In genomic region chr19:5108271-5108575, GRCm38 (mm10) we compare ENCODE assay signal across 10 mouse cellular contexts. TPM values are rescaled to one million over a fixed set of nuclear protein-coding genes. Genes with fewer than 3 reads are reported as not detected.
A peak's percentile ranks its signal among the peaks of the same experiment; 100 is the strongest.
DNase-seq lines count a peak whose midpoint lies in the region; ATAC-seq and TF ChIP-seq lines count a peak whose summit lies in the region.
"Had no signal": no experiment of that assay in that cellular context is flagged by ENCODE, and none has a peak within 500 bp of the region (broad histone marks: within the 10 kb centered on the region; RNA-seq: fewer than 3 reads in every experiment).

No protein-coding gene starts in this region.

- no peak for TF ChIP-seq EP300 in liver, embryonic 14.5 days (IDR thresholded peaks at IDR 0.05; ENCODE audit: low read depth)

- WGBS in hindbrain, embryonic 12.5 days = 27% methylated on average over 5 of the region's 5 CpGs
- WGBS in liver, embryonic 14.5 days (ENCODE audit: insufficient replicate concordance) = 31% methylated on average over 5 of the region's 5 CpGs

- no peak for TF ChIP-seq POLR2A in testis, adult 2 months (IDR thresholded peaks at IDR 0.05; ENCODE audit: control insufficient read depth, low read depth, low read length)

- no peak overlapping the region; the same call in 1 of the 2 replicates for H3K27ac ChIP-seq in ES-E14 (ENCODE audit: insufficient read depth, low read depth, low read length, poor library complexity, severe bottlenecking)
- no peak overlapping the region for H3K27ac ChIP-seq in hindbrain, embryonic 12.5 days
- H3K27ac ChIP-seq in liver, embryonic 14.5 days = no peak overlapping the region
- no peak overlapping the region for H3K27ac ChIP-seq in testis, adult 2 months (ENCODE audit: control insufficient read depth, insufficient read depth, low read depth, low read length)
- H3K27ac ChIP-seq: embryonic facial prominence, embryonic 12.5 days; limb, embryonic 15.5 days had no signal

- peaks cover 24% of the 10 kb centered on the region for H3K36me3 ChIP-seq in ES-E14 (ENCODE audit: control insufficient read depth, insufficient read depth, low read length, poor library complexity, severe bottlenecking)
- H3K36me3 ChIP-seq in hindbrain, embryonic 12.5 days = peaks cover 74% of the 10 kb centered on the region
- H3K36me3 ChIP-seq in liver, embryonic 14.5 days (replicated peaks; ENCODE audit: control insufficient read depth, insufficient read depth, low read depth) = peaks cover 4% of the 10 kb centered on the region
- peaks cover 6% of the 10 kb centered on the region for H3K36me3 ChIP-seq in testis, adult 2 months (ENCODE audit: control insufficient read depth, insufficient read depth, low read length)

- in situ Hi-C loops in ES-E14 (cut with MboI; ENCODE audit: low sequenced_read_pairs in 2 of 2, unreplicated experiment in 2 of 2) = no loop called here

- H3K27me3 ChIP-seq in hindbrain, embryonic 12.5 days = no peaks in the 10 kb centered on the region
- no peaks in the 10 kb centered on the region for H3K27me3 ChIP-seq in liver, embryonic 14.5 days (ENCODE audit: control insufficient read depth, insufficient read depth, low read length)
- no peaks in the 10 kb centered on the region for H3K27me3 ChIP-seq in testis, adult 2 months (ENCODE audit: control insufficient read depth, insufficient read depth, low read length)
- H3K27me3 ChIP-seq: embryonic facial prominence, embryonic 12.5 days; limb, embryonic 15.5 days had no signal

- peak; percentile 67 for TF ChIP-seq CTCF in liver, embryonic 14.5 days (IDR thresholded peaks at IDR 0.05; ENCODE audit: low read depth)
- peak; percentile 33; the same call in 1 of the 2 replicates for TF ChIP-seq CTCF in testis, adult 2 months (IDR thresholded peaks at IDR 0.05; ENCODE audit: control insufficient read depth, insufficient read depth, insufficient replicate concordance, low read depth, low read length)

- DNase-seq in adrenal gland, adult 2 months = peak; percentile 48
- no peak for DNase-seq in adrenal gland, adult 8-10 months
- no peak for DNase-seq in ES-E14 (ENCODE audit: low read depth, low spot score)
- no peak for DNase-seq in liver, embryonic 14.5 days (ENCODE audit: low read depth in 3 of 3, low spot score in 3 of 3)
- no peak for DNase-seq in left cerebral cortex, postnatal 36 days (ENCODE audit: low spot score in 2 of 2)
- DNase-seq in urinary bladder, postnatal 25 days (ENCODE audit: low spot score) = no peak

- no peak overlapping the region for H3K4me3 ChIP-seq in ES-E14 (ENCODE audit: insufficient read depth in 1 of 2, low read depth in 1 of 2, low read length in 2 of 2, poor library complexity in 1 of 2, severe bottlenecking in 1 of 2)
- no peak overlapping the region for H3K4me3 ChIP-seq in hindbrain, embryonic 12.5 days
- no peak overlapping the region for H3K4me3 ChIP-seq in liver, embryonic 14.5 days (ENCODE audit: insufficient read depth in 1 of 2, low read depth in 2 of 2, low read length in 2 of 2)
- H3K4me3 ChIP-seq in testis, adult 2 months (ENCODE audit: control insufficient read depth, low read depth, low read length) = peak overlapping the region; percentile 53
- H3K4me3 ChIP-seq: embryonic facial prominence, embryonic 12.5 days; limb, embryonic 15.5 days had no signal

- intact Hi-C loops in left cerebral cortex, postnatal 36 days (cut with DNase I) = no loop called here

- no peaks in the 10 kb centered on the region for H3K9me3 ChIP-seq in ES-E14 (ENCODE audit: control insufficient read depth, insufficient read depth, low read depth, low read length)
- no peaks in the 10 kb centered on the region for H3K9me3 ChIP-seq in hindbrain, embryonic 12.5 days (replicated peaks)
- H3K9me3 ChIP-seq in liver, embryonic 14.5 days (ENCODE audit: control insufficient read depth, low read length) = no peaks in the 10 kb centered on the region
- H3K9me3 ChIP-seq: embryonic facial prominence, embryonic 12.5 days; limb, embryonic 15.5 days had no signal

- peak overlapping the region; percentile 12; the same call in 1 of the 2 replicates for H3K9ac ChIP-seq in ES-E14 (ENCODE audit: insufficient read depth, low read depth, low read length, poor library complexity, severe bottlenecking)
- peak overlapping the region; percentile 32; the same call in 1 of the 2 replicates for H3K9ac ChIP-seq in hindbrain, embryonic 12.5 days
- no peak overlapping the region for H3K9ac ChIP-seq in liver, embryonic 14.5 days (replicated peaks)
- H3K9ac ChIP-seq: embryonic facial prominence, embryonic 12.5 days; limb, embryonic 15.5 days had no signal

- peaks cover 0 to 15% of the 10 kb centered on the region in 2 experiments; a peak in 2 of 4 replicates for H3K4me1 ChIP-seq in ES-E14 (ENCODE audit: control insufficient read depth in 2 of 2, insufficient read depth in 2 of 2, low read length in 2 of 2, poor library complexity in 1 of 2)
- H3K4me1 ChIP-seq in hindbrain, embryonic 12.5 days = peaks cover 17% of the 10 kb centered on the region
- H3K4me1 ChIP-seq in liver, embryonic 14.5 days (replicated peaks; ENCODE audit: control insufficient read depth in 2 of 2, insufficient read depth in 2 of 2, low read length in 1 of 2) = peaks cover 4 to 11% of the 10 kb centered on the region in 2 experiments
- peaks cover 16% of the 10 kb centered on the region for H3K4me1 ChIP-seq in testis, adult 2 months (ENCODE audit: control insufficient read depth, insufficient read depth, low read length)

- no peak overlapping the region for H3K4me2 ChIP-seq in hindbrain, embryonic 12.5 days (replicated peaks)
- no peak overlapping the region for H3K4me2 ChIP-seq in liver, embryonic 14.5 days (ENCODE audit: low read depth)
- H3K4me2 ChIP-seq: embryonic facial prominence, embryonic 12.5 days; limb, embryonic 15.5 days had no signal

- no peak for ATAC-seq in hindbrain, embryonic 12.5 days (ENCODE audit: low FRiP score)
- ATAC-seq in liver, embryonic 14.5 days (ENCODE audit: insufficient read depth) = no peak

TF ChIP-seq in ES-E14, 5 proteins besides CTCF, POLR2A, EP300 and RAD21:
- TF ChIP-seq ZNF384 (IDR thresholded peaks at IDR 0.05; ENCODE audit: low read depth, low read length) (no peak), HCFC1 (IDR thresholded peaks at IDR 0.05; ENCODE audit: borderline replicate concordance, insufficient read depth, low read length) (no peak), MAFK (IDR thresholded peaks at IDR 0.05; ENCODE audit: insufficient read depth, low read depth, low read length) (no peak), CHD2 (IDR thresholded peaks at IDR 0.05; ENCODE audit: low read depth, low read length) (no peak), ZC3H11A (IDR thresholded peaks at IDR 0.05; ENCODE audit: borderline replicate concordance, low read depth, low read length) (no peak)

RNA-seq across cellular contexts. Expression of gene Rab1b, which starts 1.4 kb away (rescaled TPM):
- total RNA-seq in adrenal gland, adult 2 months (2021) = 100 to 1,000 TPM; 166 to 194 TPM
- 335 and 337 TPM in 2 replicates for polyA plus RNA-seq in adrenal gland, adult 2 months (2012; rRNA removed)
- total RNA-seq in adrenal gland, adult 8-10 months (2022) = 100 to 1,000 TPM; 184 to 206 (median 197) TPM
- 78.5 and 96.9 TPM in 2 replicates for total RNA-seq in ES-E14 (2012; rRNA removed)
- polyA plus RNA-seq in hindbrain, embryonic 12.5 days (2016; fragmentation: Nextera tagmentation; extraction: Ambion mirVana) = 239 and 242 TPM in 2 replicates
- polyA plus RNA-seq in liver, embryonic 14.5 days (2012; rRNA removed) = 50.6 and 58.8 TPM in 2 replicates
- 76.2 and 84.8 TPM in 2 replicates for polyA plus RNA-seq in liver, embryonic 14.5 days (2014; fragmentation: Nextera tagmentation; extraction: Ambion mirVana)
- 113 and 124 TPM in 2 replicates for polyA plus RNA-seq in testis, adult 2 months (2012; rRNA removed)
- 100 to 1,000 TPM; 141 to 170 TPM for total RNA-seq in left cerebral cortex, postnatal 36 days (2021)

RNA-seq across cellular contexts. Expression of gene Cnih2, which starts 9.9 kb away (rescaled TPM):
- total RNA-seq in adrenal gland, adult 2 months (2021) = 1 to 10 TPM; 1.2 to 2.4 TPM
- 7.1 and 13.2 TPM in 2 replicates for polyA plus RNA-seq in adrenal gland, adult 2 months (2012; rRNA removed)
- 1 to 10 TPM; 1.5 to 3.2 (median 2.6) TPM for total RNA-seq in adrenal gland, adult 8-10 months (2022)
- total RNA-seq in ES-E14 (2012; rRNA removed) = 2.5 and 3.7 TPM in 2 replicates
- 213 and 216 TPM in 2 replicates for polyA plus RNA-seq in hindbrain, embryonic 12.5 days (2016; fragmentation: Nextera tagmentation; extraction: Ambion mirVana)
- 0.63 and 1.0 TPM in 2 replicates for polyA plus RNA-seq in liver, embryonic 14.5 days (2012; rRNA removed)
- 0.50 and 0.73 TPM in 2 replicates for polyA plus RNA-seq in liver, embryonic 14.5 days (2014; fragmentation: Nextera tagmentation; extraction: Ambion mirVana)
- 42.8 and 43.5 TPM in 2 replicates for polyA plus RNA-seq in testis, adult 2 months (2012; rRNA removed)
- 100 to 1,000 TPM; 260 to 267 TPM for total RNA-seq in left cerebral cortex, postnatal 36 days (2021)

RNA-seq across cellular contexts. Expression of gene Klc2, which starts 10.1 kb away (rescaled TPM):
- 10 to 100 TPM; 44.2 to 48.1 TPM for total RNA-seq in adrenal gland, adult 2 months (2021)
- polyA plus RNA-seq in adrenal gland, adult 2 months (2012; rRNA removed) = 95.3 and 101 TPM in 2 replicates
- total RNA-seq in adrenal gland, adult 8-10 months (2022) = 10 to 100 TPM; 54.5 to 66.9 (median 61.4) TPM
- 14.7 and 22.9 TPM in 2 replicates for total RNA-seq in ES-E14 (2012; rRNA removed)
- polyA plus RNA-seq in hindbrain, embryonic 12.5 days (2016; fragmentation: Nextera tagmentation; extraction: Ambion mirVana) = 56.1 and 67.3 TPM in 2 replicates
- 2.3 and 3.5 TPM in 2 replicates for polyA plus RNA-seq in liver, embryonic 14.5 days (2012; rRNA removed)
- 1.3 and 1.6 TPM in 2 replicates for polyA plus RNA-seq in liver, embryonic 14.5 days (2014; fragmentation: Nextera tagmentation; extraction: Ambion mirVana)
- polyA plus RNA-seq in testis, adult 2 months (2012; rRNA removed) = 92.7 and 92.9 TPM in 2 replicates
- 100 to 1,000 TPM; 255 to 284 TPM for total RNA-seq in left cerebral cortex, postnatal 36 days (2021)

RNA-seq across cellular contexts. Expression of gene Yif1a, which starts 19.9 kb away (rescaled TPM):
- total RNA-seq in adrenal gland, adult 2 months (2021) = 10 to 100 TPM; 69.5 to 82.3 TPM
- polyA plus RNA-seq in adrenal gland, adult 2 months (2012; rRNA removed) = 135 and 147 TPM in 2 replicates
- 10 to 100 TPM; 58.5 to 79.0 (median 62.9) TPM for total RNA-seq in adrenal gland, adult 8-10 months (2022)
- total RNA-seq in ES-E14 (2012; rRNA removed) = 84.4 and 110 TPM in 2 replicates
- 60.3 and 61.6 TPM in 2 replicates for polyA plus RNA-seq in hindbrain, embryonic 12.5 days (2016; fragmentation: Nextera tagmentation; extraction: Ambion mirVana)
- 34.7 and 37.0 TPM in 2 replicates for polyA plus RNA-seq in liver, embryonic 14.5 days (2012; rRNA removed)
- 58.6 and 60.0 TPM in 2 replicates for polyA plus RNA-seq in liver, embryonic 14.5 days (2014; fragmentation: Nextera tagmentation; extraction: Ambion mirVana)
- 134 and 144 TPM in 2 replicates for polyA plus RNA-seq in testis, adult 2 months (2012; rRNA removed)
- 10 to 100 TPM; 24.8 to 26.1 TPM for total RNA-seq in left cerebral cortex, postnatal 36 days (2021)

RNA-seq across cellular contexts. Expression of gene Tmem151a, which starts 22.9 kb away (rescaled TPM):
- 1 to 10 TPM; 1.2 to 2.9 TPM for total RNA-seq in adrenal gland, adult 2 months (2021)
- 4.8 and 5.0 TPM in 2 replicates for polyA plus RNA-seq in adrenal gland, adult 2 months (2012; rRNA removed)
- 1 to 10 TPM; 2.1 to 2.8 (median 2.6) TPM for total RNA-seq in adrenal gland, adult 8-10 months (2022)
- 0.89 and 2.3 TPM in 2 replicates for total RNA-seq in ES-E14 (2012; rRNA removed)
- 1.5 and 2.4 TPM in 2 replicates for polyA plus RNA-seq in hindbrain, embryonic 12.5 days (2016; fragmentation: Nextera tagmentation; extraction: Ambion mirVana)
- 0.18 and 0.21 TPM in 2 replicates for polyA plus RNA-seq in liver, embryonic 14.5 days (2012; rRNA removed)
- 0.25 and 0.28 TPM in 2 replicates for polyA plus RNA-seq in liver, embryonic 14.5 days (2014; fragmentation: Nextera tagmentation; extraction: Ambion mirVana)
- polyA plus RNA-seq in testis, adult 2 months (2012; rRNA removed) = 22.5 and 22.6 TPM in 2 replicates
- total RNA-seq in left cerebral cortex, postnatal 36 days (2021) = 100 to 1,000 TPM; 152 to 188 TPM

Comparison
In these comparisons a context has a peak if more than half of its experiments do, and no peak if none do; other contexts are left out.
1. RNA of gene Cnih2, which starts 9.9 kb away (total RNA-seq): 260 to 267 TPM in left cerebral cortex, postnatal 36 days; 1.5 to 3.2 TPM in adrenal gland, adult 8-10 months, 2.5 to 3.7 TPM in ES-E14 and 1.2 to 2.4 TPM in adrenal gland, adult 2 months; every median in the first group is over 10 times any median in the second.